Mouse (Mus musculus) urinary bladder, adult 2 months (tissue): ENCODE results near the gene Gdf1. TPM values are rescaled to one million over a fixed set of nuclear protein-coding genes. Genes with fewer than 3 reads are reported as not detected.

Source experiments
- DNase-seq: peaks from one replicate; pipeline ENCODE4 v3.0.0; 2022; ENCODE audit warnings: low spot score
- polyA plus RNA-seq: library from polyadenylated mRNA; depleted of rRNA; stranded (reverse); fragments of >200 nt; gene quantifications from 2 replicates; pipeline ENCODE4 v1.2.3, GENCODE M21; 2012

The Gdf1 gene
- polyA plus RNA-seq, 1 experiment, result 0.74 TPM

DNA sequence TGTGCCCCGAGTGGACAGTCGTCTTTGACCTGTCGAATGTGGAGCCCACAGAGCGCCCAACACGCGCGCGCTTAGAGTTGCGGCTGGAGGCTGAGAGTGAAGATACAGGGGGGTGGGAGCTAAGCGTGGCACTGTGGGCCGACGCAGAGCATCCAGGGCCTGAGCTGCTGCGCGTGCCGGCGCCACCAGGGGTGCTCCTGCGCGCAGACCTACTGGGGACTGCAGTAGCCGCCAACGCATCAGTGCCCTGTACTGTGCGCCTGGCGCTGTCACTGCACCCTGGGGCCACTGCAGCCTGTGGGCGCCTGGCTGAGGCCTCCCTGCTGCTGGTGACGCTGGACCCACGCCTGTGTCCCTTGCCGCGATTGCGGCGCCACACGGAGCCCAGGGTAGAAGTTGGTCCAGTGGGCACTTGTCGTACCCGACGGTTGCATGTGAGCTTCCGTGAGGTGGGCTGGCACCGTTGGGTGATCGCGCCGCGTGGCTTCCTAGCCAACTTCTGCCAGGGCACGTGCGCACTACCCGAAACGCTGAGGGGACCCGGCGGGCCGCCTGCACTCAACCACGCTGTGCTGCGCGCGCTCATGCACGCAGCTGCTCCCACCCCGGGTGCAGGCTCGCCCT lies 1.2 kb downstream of the Gdf1 start:
- DNase-seq, result no peak

DNA sequence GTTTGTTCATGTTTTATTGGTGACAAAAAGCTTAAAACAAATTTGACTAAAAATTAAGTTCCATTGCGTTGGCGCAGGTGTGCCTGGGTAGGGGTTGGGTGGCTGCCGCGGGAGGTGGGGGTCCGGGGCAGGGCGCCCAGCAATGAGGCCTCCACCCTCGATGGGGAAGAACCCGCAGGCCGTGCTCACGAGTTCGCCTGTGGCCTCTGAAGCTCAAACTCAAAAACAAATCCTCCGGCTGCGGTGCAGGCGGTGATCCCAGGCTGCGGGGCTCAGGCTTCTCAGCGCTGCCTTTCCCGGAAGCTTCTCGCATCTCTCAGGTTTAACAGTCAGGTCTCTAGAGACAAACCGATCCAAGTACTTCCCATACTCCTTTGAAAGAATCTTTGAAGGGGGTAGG lies 1.9 kb downstream of the Gdf1 start:
- no peak for DNase-seq

DNA sequence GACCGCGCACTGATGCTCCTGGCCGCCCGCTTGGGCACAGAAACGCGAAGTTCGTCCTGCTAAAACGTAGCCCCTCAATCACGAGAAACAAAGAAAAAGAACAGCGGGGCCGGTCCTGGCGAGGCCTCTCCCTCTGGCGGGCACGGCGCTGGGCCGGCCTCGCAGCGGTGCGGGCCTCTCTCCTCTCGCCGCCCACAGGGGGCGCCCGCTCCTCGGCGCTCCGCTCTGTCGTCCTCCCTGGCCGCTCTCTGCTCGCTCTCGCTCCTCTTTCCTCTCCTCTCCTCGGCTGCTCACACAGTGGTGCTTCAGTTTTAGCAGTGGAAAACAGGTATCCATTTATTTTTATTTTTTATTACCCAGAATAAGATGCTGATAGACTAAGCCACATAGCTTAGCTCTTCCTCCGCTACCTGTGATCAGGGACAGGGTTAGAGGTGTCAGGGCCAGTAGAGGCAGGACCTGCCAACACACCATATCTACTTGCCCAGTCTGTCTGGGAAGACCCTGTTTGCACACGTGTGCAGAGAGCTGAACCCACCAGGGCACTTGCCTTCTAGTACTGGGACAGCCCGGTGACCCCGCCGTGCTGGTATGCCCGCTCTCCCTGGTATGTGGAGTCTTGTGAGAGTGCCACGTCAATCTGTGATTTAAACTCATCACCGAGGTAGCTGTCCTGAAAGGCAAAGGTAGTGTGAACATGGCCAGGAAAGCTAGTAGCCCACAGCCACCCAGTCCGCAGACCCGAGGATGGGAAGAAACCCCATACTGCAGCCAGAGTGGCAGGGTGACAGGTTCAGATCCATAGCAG lies 2.7 kb downstream of the Gdf1 start:
- no peak for DNase-seq

DNA sequence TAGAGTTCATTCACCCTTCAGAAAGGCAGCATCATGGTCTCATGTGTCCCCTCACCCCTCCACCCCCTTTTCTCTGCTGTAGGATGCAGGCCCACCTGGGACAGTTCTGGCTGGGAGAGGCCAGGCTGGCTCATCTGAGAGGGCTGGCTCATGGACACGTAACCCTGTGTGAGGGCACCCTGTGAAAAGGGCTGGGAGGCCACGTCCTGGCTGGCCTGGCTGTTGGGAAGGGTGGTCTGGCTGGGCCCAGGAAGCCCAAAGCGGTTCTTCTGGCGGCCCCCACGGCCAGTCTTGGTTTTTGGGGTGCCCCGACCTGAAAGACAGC lies 3.2 kb downstream of the Gdf1 start:
- no peak for DNase-seq

DNA sequence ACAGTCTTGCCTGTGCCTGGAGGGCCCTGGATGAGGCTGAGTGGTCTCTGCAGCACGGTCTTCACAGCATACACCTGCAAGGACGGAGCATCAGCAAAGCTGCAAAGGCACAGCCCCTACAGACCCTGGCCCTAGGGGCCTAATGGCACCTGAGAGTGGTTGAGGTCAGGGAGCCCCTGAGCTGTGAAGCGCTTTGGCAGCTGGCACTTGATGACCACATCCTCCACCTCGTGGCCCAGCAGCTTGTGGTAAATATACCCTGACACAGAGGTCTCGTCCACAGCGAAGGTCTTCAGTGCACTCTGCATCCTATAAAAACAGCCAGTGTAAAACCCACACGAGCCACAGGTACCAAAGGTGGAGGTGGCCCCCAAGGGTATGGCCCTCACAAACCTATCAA lies 9.3 kb downstream of the Gdf1 start:
- DNase-seq, result no peak

DNA sequence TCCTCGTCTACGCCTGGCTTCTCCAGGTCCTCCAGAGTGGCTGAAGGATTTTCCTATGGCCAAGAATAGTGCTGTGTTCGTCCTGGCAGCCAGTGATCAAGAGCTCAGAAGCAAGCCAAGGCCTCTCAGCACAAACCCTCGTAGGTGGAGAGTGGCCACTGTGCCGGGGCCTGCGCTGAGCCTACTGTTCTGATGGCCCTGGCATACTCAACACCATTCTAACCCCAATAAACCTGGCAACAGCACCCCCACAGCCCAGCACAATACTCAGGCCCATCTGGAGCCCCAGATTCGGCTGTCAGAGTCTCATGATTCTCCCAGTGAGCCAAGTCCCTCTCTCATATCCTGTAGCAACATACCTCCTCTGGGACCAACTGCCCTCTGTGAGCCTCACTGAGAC lies 11.0 kb downstream of the Gdf1 start:
- no peak for DNase-seq

DNA sequence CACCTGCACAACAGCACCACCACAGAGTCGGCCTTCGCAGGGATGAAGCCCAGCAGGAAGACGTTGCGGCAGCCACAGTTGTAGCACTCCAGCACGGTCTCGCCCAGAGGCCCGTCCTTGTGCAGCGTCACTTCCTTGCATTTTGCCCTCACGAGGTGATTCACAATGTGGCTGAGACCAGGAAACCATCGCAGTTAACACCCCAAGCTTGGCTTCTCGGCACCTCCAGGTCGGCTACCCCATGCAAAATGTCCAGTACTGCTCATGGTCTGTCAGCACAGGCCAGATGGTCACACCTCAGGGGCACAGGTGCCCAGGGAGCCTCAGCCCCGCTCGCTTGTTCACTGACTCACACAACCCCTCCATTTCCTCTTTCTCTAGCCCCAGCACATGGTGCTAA lies 12.4 kb downstream of the Gdf1 start:
- no peak for DNase-seq

DNA sequence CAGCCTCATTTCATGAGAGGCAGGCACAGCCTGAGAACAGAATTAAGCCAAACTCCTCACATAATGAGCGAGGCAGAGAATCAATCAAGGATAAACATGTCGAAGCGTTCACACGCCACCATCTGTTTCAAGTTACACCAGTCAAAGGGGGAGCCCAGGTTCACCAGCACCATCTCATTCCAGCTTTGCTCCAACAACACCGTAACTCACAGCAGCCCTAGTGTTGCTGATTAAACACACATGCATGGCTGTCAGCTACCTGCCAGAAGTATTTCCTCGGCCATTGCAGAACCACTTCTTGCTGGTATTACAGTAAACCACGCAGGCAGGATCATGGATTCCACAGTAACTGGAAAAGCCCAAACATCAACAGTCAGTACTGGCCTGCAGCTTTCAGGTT lies 13.5 kb downstream of the Gdf1 start:
- DNase-seq, result no peak

DNA sequence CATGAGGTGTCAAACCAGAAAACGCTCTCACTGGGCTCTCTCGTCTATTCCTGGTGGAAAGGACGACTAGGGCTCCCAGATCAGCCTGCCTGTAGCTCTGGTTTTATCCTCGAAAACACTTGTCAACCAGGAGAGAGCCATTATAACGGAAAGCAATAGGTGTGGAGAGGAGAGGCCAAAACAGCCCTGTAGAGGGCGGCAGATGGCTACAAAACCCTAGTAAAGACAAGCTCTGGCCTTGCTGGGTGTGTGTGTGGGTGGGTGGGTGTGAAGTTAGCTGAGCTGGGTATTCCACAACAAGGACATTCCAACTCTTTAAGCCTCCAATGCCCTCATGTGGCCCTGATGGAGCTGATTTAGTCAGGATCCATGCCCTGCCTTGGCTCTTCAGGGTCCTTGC lies 14.1 kb downstream of the Gdf1 start:
- no peak for DNase-seq

DNA sequence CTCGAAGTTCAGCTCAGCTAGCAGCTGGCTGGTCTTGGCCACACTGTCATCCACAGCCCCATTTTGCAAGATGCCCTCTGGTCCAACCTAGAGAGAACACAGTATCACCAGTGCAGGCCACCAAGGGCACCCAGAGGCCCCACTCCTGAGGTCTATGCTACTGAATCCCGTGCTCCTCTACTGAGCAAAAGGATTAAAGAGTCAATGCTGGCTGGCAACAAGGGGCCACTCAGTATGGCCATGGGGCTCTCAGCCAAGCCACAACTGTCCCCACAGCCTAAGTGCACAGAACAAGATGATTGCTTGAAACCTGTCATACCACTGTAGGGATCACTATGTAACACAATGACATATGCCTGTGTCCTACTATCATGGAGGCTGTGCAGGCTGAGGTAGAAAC lies 14.7 kb downstream of the Gdf1 start:
- no peak for DNase-seq

DNA sequence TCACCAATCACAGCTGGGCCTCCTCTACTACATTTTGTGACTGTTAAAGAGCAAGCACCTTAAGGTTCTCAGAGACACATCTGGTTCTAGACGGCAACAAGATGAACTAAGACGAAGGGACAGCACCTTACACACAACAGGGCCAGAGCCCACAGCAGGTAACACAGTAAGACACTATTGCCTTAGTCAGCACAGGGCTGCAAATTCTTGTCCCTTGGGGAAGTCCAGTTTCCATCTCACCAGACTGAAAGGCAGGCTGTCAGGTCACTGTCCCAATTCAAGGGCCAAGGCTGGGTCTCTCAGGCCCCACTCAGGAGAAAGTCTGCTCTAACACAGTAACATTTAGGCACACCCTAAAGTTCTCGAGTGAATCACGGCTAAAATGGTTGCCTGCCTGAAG lies 17.8 kb downstream of the Gdf1 start:
- no peak for DNase-seq

DNA sequence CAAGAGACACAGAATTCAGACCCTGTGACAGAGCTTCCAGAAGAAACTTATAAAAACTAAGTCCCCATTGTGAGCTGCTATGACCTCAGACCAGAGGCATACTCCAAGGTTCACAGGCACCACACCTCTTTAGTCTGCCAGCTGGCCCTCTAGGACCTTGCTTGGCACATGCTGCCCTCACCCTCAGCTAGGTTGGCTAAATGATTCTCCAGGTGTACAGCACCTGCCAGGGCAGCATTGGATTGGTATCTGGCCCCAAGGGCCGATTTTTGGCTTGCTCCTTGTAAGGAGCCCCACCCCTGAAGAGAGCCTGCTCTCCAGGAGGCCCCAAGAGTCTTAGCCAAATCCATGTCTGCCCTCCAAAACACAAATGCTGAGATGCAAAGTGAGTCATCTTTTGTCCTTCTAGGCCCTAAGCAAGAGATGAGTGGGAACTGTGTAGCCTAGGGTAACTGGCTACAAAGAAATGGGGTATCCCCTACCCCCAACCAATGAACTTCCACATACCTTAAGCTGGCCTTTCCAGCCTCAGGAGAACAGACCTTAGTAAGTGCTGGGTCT lies 18.3 kb downstream of the Gdf1 start:
- DNase-seq, result no peak

DNA sequence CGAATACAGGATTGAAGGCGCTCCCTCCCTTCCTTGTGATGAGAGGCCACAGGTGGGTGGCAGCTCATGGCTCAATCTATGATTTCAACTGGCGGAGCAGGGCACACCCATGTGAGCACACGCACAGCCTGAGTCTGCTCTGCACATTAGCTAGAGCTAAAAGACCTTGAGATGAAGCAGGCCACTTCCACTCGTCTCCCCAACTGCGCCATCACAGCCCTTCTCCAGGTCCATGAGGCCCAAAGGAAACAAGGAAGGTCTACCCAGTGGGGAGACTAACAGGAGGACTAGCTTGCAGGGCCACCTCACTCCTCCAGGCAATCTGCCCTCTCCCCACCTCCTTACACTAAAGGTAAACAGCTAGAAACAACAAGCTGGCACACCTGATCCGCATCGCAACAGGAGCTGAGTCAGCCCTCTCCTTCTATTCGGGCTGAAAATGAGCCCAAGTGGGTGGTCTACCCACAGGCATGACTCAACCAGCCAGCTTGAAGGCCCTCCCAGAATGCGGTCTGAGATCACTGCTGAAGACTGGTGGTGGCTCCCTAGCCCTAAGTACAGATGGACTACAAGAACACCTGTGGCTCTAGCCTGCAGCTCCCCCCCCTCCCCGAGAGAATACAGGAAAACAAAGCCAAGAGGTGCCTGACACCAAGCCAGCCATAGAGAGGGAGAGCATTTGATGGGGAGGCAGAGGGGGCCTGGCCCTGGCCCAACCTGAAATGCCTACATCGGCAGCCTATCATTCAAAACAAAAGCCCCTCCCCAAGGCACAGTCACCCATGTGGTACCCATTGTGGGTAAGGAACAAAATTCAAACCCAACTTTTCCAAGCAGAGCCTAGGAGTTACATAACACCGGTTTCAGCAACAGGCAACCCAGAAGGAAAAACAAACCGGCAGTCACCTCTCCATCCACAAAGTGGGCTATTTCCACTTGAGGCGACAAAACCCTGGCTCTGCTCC lies 21.7 kb downstream of the Gdf1 start:
- DNase-seq, result no peak

DNA sequence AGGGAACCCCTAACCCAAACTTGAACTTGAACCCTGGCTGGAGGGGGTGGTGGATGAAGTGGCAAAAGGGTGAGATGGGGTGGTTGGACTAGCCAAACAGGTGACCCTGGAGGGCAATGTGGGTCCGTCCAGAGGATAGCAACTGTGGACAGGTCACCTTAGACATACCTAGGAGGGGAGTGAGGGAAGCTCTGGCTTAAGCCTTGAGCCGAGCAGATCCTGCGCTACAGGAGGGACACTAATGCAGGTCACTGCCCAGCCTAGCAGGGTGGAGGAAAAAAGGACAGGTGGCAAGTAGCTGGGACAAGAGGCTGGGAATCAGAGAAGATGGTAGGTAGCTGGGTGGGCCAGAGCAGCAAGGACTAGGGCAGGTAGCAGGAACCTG lies 22.4 kb downstream of the Gdf1 start:
- DNase-seq, result no peak

DNA sequence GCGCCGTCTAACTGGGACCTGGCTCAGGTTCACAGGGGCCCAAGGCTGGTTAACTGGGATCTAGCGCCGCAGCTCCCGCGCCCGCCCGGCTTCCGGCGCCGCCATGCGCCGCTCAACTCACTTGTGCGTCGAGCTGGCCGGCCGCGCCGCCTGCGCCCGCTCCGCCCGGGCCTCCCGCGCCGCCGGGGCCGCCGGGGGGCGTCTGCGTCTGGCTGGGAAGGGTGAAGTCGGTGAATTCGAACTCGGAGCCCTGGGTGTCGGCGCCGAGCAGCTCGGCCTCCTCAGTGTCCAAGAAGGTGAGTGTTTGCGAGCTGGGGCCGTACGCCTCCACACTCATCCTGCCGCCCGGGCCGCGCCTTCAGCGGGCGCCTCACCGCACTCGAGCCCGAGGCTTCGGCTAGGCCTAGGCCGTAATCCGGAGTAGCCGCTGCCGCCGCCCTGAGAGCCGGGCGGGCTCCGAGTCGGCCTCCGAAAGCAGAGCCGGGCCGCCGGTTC lies 23.1 kb downstream of the Gdf1 start:
- DNase-seq, result no peak

DNA sequence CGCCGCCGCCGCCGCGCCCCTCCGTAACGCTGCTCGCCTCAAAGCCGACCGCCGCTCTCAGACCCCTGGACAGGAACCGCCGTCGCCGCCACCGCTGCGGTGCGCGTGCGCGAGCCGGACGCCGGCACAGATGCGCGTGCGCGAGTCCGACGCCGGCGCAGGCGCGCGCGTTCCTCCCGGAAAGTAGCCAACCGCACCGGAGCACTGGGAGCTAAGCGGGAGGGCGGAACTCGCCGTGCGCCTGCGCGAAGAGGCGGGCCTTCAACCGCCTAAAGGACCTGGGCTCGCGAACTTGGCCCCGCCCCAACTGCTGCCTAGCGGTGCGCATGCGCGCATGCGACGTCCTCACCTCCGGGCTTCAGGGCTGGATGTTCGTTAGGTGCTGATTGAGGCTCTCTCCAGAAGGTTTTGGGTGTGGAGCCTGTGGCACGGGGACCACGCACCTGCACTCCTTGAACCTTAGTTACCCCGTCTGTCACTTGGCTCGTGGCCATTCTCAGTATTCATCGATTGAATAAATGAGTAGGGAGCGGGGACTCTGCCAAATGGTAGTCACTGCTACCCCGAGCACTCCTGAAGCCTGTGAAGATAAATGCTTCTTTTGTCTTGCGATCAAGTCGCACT lies 23.7 kb downstream of the Gdf1 start, which contains the start of gene Upf1:
TSS of gene Upf1 (minus strand) at position 85 of the 624 bp plus-strand sequence.
- peak; percentile 99 for DNase-seq

DNA sequence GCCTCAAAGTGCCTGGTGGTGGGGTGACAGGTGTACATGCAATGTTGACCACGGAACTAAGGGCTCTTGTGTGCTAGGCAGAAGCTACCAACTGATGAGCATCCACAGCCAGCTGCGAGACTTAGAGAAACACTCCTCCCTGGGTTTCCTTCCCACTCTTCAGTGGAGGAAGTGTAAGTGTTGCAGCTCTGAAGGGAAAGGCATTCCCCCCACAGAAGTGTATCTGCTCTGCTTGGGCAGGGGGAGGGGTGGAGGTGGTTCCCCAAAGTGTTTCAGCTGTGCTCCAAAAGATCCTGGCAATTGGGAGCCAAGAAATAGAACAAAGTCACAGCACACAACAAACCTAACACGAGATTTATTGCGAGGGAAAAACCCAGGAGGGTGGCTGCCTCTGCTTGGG lies 24.4 kb downstream of the Gdf1 start:
- DNase-seq, result no peak

DNA sequence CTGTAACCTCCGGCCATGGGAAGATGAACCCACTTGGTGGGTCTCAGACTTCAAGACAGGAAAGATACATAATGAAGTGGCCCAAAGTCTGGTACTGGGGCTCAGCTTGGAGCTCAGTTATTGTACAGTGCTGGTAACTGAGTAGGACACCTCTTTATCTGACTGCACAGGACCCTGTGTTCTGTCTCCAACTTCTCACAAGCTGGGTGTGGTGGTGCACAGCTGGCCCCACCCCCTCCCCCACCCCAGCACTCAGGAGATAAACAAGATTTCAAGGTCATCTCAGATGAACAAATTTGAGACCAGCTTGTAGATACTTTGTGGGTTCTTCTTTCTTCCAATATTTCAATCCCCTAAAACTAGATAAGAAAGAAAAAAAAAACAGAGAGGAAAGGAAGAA lies 26.5 kb downstream of the Gdf1 start:
- no peak for DNase-seq

DNA sequence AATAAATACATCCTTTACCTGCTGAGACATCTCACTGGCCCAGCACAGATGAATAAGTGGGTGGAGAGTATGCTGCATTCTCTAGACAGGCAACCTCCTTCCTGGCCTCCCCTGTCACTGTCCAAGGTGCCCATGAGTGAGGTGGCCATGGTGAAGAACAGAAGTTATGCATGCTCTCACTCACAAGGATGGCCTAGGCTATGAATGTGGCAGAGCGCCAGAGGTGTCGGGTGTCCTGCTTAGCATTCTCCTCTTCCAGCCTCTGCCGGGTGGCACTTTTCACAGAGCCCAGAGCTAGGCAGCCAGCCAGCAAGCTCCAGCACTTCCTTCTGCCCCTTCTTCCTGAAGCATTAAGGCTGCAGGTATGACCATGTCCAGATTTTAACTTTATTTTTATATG lies 29.8 kb downstream of the Gdf1 start:
- DNase-seq, result no peak

DNA sequence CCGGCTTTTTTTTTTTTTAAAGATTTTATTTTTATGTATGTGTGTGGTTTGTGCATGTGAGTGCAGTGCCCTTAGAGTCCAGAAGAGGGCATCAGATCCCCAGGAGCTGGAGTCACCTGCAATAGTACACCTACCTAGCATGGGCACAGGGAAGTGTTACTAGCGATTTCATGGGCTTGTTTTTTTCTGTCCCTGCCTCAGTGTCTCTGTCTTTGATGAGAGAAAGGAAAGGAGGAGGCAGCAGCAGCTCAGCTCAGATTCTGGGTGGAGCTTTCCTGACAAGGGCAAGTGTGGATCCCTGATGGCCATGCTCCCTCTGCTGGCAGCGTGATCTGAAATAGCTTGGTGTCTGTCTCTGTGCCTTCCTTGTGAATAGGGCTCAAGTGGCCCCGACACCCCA lies 31.2 kb downstream of the Gdf1 start:
- DNase-seq, result no peak

DNA sequence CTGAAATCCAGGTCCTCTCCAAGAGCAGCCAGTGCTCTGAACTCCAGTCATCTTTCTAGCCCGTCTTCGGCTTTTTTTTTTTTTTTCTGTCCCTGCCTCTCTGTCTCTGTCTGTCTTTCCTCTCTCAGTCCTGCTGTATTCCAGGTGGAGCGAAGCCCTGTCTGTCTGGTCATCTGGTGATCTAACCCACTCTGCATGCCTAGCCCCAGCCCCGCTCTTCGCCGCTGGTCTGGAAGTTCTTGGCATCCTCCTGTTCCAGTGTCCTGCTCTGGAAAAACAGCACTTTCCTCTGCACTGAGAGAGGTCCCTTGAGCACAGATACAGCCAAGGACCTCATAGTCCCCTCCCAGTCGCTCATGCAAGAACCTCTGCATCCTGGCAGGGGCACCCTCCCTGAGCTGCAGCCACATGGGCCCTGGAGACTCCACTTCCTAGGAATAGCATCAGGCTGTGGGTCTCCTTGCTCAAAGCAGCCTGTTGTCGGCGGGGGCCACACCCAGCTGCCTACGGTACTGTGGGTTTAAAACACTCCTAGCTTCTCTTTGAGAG lies 31.9 kb downstream of the Gdf1 start:
- DNase-seq, result no peak
